Mouse (Mus musculus) ES-Bruce4 (cell line): ENCODE data around the gene Srrm4.

Experiments
- CTCF ChIP-seq: IDR thresholded peaks from one replicate; pipeline ENCODE4 v1.8.1; 2011; ENCODE audit warnings: low read depth, low read length
- POLR2A ChIP-seq: IDR thresholded peaks from one replicate; pipeline ENCODE4 v1.8.1; 2011; ENCODE audit warnings: low read length; ENCODE audit not compliant: insufficient read depth

DNA sequence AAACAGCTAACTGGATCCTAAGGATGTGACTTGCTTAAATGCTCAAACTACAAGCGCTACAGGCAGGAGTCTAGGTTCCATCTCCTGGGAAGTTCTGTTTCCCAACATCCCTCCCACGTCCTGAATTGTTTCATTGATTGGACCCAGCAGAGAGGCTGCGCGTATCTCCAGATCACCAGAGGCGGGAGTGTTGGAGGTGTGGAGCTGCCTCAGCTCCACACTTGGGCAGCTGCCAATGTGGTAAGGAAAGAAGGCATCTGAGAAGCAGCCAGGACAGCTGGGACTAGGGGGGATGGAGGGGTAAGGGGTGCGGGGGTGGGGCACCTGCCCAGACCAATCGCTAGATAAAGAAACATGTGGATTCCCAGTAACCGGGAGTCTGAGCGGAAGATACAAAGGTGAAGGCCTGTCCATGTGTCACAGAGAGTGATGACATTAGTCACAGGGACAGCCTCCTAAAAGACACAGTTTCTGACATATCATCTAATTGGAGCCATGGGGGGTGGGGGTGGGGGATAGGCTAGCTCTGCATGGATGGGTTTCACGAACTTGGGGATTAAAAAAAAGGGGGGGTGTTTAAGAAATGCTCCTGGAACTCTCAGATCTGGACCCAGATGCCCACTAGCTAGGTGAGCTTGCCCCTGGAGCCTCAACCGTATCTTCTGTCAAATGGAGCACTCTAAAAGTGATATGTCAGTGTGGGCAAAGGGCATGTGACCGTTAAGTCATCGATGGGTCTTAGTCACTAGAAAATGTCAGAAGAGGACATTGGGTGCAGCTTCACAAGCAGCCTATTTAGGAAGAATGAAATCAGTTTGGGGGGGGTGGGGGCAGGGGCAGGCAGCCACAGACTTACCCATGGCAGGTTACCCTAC lies 156.4 kb downstream of the Srrm4 start:
- TF ChIP-seq CTCF (no peak), POLR2A (no peak)
